Mouse (Mus musculus) MEL-GATA-1-ER (cell line): Measurements from ENCODE around the gene Wnt9a.
"Not testable (repeated sequence)": the region's sequence is repeated elsewhere in the genome, so short reads cannot be mapped to it uniquely, and the experiment has no call there.

Experiments used
- DNase-seq: peaks from one replicate; pipeline ENCODE4 v3.0.0-alpha.2; 2012; ENCODE audit warnings: low read depth; ENCODE audit errors: extremely low read depth

Gene Wnt9a

DNA sequence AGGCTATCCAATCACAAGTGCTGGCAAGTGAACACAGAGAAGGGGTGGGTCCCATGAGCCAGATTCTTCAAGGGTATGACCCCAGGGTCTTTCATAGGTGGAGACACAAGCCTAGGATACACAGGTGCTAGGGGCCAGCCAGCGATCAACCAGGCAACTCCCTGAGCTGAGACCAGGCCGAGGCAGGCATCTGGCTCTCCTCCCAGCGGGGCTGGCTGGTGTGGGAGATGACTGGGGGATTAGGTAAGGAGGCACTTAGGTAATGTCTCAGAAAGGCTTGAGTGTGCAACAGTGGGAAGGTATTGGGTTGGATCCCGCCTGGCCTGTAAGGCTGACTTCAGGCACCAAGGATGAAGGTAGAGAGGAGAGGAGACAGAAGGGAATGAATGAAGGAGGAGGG is 28.4 kb downstream of the Wnt9a start:
- DNase-seq: no peak

DNA sequence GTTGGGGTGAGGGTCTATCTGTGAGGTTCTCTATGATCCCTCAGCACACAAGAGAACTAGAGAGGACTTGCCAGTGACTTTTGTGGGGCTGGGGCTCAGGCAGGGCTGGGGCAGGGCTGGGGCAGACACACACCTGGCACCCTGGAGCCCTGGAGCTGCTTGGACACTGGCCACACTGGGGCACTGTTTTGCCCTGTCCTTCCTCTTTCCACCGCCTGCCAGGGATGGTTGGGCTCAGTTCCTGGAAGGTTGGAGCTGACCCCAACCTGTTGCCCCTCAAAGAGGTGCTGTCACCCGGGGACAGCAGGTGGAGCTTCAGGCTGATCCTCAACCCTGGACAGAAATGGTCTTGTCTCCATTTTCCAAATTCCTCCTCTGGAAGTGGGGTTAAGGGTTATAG is 29.2 kb downstream of the Wnt9a start:
- DNase-seq: no peak

DNA sequence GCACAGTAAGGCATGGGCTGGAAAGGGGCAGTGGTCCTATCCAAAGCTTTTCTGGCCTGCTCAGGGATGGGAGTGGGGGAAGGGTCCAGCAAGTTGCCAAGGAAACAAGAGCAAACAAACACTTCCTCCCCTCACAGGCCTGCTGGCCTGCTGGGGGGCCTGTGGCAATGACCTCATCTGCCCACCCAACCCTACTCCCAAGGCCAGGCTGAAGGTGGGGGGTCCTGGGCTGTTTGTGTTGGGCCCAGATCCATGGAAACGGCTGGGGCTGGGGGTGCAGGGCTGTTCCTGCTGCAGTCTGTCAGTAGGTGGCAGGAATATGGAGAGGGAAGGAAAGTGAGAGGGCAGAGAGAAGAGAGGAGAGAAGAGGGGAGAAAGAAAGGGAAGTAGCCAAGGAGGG is 29.7 kb downstream of the Wnt9a start:
- DNase-seq: no peak

DNA sequence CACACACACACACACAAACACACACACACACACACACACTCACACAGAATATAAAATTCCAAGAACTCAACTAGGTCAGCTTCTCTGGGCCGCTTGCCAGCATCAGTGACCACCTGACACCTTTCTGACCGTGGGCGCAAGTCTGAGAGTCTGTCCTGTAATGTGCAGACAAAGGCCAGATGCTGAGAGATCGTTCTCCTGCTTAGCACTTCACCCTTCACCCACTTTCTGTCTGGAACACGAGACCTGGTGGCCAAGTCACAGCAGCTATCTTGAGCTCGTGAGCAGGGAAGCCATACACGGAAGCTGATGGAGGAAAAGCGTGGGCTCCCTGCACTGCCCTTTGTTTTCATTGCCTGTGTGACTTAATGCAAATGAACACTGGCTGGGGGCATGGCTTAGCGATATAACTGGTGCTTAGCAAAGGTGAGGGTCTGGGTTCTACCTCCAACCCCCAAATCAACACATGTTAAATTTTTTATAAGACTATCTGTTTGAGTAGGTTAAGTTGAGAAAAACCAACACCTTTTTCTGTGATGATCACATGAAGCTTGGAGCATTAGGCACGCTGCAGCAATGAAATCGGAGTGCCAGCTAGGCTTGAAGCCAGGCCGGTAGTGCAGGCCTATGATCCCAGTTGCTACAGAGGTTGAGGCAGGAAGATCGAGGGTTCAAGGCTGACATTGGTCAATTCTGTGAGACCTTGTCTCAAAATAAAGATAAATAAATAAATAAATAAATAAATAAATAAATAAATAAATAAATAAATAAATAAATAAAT is 31.4 kb downstream of the Wnt9a start:
- DNase-seq: no peak

DNA sequence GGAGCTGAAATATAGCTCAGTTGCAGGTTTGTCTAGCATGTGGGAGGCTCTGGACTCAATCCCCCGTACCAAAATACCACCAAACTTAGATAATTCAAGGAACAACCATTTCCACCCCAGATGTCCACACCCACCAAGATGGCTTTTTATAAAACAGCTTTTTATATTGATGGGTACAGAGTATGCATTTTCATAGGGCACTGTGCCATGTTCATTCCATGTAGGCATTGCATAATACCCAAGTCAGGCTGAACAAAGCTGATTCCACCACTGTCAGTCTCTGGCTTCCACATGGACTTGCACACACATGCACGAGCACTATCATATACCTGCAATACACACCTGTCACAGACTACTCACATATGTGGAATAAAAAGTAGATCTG is 32.0 kb downstream of the Wnt9a start:
- DNase-seq: no peak

DNA sequence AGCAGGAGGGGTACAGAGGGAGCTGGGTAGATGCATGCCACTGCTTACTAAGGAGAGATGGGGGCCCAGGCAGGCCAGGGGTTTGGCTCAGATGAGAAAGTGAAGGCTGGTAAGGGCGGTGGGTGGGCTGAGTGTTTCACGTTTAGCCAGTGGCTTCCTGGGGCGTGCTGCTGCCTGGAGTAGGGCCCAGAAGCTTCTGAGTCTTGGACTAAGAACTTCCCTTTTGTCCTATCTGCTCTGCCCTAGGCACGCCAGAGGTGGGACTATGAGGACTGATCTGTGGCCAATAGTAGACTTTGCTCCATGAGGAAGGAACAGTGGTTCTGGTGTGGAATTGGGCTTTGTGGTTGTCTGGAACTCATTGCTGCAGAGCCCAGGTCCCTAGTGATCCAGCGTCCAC is 36.2 kb downstream of the Wnt9a start:
- peak; percentile 54 for DNase-seq

DNA sequence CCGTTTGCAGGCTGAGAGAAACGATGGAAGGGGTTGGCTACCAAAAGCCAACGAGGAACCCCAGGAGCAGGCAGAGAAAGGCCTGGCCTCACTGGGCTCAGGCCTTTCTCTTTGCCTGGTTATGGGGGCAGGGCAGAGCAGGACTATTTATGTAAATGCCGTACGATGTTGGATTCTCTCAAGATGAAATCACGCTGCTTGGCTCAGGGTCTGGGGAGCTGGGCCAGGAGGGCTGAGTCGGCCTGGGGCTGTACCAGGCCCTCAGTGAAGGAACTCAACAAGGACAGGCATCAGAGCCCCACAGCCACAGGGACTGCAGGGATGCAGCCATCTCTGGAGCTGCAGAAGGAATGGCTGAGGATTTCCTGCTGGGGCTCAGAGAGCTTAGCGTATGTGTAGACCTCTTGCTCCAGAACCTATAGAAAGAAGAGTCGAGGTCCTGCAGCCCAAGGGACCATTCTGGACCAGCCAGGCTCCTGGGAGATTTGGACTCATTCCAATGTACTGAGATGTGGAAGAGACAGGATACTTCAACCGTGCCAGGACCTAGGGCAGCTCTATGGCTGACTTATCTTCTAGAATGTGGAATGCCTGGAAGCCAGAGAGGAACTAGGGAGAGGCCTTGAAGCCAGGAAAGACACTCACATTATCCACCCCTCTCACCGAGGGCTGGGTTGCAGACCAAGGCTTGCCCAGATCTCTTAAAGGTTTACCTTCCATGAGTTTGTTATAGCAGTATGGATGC is 39.6 kb downstream of the Wnt9a start:
- DNase-seq: no peak

DNA sequence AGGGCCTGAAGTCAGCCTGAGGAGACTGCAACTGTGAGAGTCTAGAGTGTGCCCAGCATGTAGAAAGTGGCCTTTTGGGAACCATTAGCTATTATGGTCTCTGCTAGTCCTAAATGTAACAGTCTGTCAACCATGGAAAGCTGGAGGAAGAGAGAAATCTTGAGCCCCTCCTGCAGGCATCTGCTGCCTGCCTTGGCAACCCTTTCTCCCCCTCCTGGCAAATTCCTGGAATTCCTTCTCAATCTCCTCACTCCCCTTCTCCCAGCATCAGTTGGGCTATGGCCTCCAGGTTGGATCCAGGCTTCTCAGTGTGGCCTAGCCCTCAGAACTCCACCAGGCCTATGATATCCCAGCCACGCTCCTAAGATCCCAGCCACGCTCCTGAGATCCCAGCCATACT is 43.6 kb downstream of the Wnt9a start:
- no peak for DNase-seq

DNA sequence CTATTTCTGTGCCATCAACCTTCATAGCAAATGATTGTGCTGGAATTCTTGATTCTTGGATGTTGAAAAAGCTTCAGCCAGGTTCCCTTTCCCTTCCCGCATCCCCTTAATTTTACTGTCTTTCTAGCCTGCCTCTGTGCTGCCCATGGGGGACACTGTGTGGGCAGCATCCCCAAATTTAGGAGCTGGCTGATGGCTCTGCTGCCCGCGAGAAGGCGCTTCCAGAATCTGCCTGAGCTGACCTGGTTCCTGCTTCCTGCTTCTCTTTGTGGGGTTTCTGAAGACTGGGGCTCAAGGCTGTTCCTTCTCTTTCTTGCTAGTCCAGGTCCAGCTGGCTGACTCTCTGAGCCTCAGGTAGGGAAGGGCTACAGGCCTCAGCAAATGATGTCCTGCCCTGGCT is 48.1 kb downstream of the Wnt9a start:
- no peak for DNase-seq

DNA sequence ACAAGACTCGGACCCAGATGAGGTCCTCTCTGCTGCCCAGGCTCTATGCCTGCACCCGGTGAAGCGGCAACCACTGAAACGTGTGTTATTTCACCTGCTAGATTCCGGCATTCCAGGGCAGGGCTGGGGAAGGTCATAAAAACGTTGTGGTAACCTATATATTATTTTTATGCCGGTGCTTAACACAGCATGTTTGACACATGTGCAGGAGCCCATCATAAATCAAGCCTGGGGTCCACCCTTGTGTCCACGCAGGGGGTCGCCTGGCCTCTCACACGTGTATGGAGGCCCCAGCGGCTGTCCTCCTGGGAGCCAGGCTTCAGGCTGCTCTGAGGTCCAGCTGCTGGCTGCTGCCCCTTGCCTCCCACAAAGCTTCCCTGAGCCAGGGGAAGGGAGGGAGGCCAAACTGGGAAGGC is 50.2 kb downstream of the Wnt9a start:
- no peak for DNase-seq

DNA sequence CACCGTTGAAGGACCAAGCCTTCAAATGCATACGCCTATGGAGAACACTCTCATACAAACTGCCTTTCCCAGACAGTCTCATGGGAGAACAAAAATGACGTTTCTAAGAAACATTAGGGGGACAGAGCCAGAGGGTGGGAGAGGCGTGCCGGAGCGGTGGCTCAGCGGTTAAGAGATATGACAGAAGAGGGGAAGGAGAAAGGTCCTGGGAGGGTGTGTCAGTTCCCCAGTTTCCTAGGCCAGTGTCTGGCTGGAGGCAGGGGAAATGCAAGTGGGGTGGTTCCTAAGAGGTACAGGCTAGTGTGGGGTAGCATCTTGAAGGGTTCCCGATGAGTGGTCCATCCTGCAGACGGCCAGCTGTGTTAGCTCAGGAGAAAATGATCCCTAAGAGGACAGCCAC is 54.6 kb downstream of the Wnt9a start:
- DNase-seq: peak; percentile 64

DNA sequence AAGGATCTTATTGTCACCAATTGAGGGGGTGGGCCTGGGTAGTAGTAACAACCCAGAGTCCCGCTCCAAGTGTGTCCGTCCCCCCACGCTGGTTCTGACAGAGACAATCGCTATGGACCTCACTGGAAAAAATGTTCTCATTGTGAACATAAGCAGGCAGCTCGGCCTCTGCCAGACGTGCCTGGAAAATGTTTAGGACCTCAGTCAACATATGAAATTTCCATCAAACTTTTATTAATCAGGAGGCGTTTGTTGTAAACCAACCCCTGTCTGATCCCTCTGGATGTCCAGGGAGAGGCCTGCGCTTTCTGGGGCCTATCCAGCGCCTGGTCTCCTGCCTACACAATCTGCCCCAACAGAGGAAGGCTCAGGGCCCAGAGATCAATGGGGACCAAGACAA is 57.3 kb downstream of the Wnt9a start:
- no peak for DNase-seq

DNA sequence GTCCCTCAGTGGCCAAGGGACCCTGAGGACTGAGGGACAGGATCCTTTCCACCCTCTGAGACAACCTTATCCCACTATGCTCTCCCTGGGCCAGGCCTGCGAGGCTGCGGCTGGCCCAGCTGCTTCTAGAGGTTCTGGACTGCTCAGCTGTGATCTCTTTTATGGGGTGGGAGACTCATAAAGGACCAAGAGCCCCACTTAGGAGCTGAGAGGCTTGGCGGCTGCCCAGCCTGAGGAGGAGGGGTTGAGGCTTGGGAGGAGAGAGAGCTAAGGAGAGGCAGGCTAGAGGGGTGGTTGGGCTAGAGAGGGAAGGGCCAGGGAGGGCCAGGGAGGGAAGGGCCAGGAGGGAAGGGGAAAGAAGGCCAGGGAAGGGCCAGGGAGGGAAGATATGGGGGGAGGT is 57.7 kb downstream of the Wnt9a start:
- DNase-seq: no peak

DNA sequence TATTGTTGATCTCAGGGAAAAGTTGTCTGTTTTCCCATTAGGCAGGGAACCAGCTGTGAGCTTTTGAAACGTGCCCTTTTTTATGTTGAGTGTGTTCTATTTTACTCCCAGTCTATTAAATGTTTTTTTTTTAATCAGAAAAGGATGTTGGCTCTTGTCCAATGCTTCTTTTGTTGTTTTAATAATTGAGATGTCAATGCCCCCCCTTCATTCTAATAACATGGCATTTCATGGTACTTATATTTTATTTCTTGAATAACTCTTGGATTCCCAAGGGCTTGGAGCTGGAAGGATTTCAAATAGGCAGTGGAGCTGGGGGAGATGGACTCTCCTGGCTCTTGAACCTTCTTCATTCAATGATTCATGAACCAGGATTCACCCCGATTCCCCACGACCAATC is 59.3 kb downstream of the Wnt9a start:
- DNase-seq: no peak

DNA sequence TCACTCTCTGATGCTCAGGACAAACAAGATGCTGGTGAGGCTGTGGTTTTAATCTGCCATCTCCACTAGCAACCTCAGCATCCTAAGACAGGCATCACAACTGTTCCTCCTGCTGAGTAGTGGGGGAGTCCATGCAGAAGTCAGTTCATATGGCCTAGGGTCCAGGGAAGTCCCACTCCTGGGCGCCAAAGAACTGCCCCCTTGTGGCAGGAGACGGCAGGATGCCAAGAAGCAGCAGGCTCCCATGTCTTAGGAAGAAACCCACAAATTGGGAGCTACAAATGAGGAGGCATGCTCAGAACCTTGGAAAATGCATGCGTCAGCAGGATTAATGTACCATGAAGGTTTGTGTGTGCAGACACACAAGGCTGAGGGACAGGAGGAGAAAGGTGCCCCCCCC is 59.9 kb downstream of the Wnt9a start:
- no peak for DNase-seq

DNA sequence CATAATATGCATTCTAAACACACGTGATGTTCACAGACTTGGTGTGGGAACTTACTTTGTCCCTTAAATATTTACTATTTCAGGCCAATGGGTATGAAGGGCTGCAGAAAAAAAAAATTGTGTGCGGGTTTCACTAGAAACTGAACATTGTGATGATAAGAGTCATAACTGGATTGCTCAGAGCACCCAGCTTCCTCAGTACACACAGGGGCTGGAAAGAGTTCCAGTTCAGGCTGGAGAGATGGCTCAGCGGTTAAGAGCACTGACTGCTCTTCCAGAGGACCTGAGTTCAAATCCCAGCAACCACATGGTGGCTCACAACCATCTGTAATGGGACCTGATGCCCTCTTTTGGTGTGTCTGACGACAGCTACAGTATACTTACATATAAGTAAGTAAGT is 61.2 kb downstream of the Wnt9a start:
- DNase-seq: not testable (repeated sequence)

DNA sequence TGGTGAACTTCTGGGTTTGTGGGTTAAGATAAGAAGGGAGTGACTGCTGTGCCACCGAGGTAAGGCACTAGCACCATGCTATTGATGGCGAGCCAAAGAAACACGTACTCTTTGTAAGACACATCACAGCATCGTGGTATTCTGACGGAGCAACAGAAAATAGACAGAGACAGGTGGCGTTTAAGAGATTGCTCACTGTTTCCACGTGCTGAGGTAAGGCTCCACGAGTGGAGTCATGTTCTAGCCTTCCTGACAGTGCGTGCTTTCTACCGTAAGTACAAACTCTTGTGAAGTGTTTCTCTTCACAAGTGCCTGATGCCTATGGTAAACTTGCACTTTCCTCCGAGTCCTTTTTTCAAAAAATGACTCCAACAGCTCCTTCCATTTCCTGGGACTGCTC is 63.1 kb downstream of the Wnt9a start:
- no peak for DNase-seq

DNA sequence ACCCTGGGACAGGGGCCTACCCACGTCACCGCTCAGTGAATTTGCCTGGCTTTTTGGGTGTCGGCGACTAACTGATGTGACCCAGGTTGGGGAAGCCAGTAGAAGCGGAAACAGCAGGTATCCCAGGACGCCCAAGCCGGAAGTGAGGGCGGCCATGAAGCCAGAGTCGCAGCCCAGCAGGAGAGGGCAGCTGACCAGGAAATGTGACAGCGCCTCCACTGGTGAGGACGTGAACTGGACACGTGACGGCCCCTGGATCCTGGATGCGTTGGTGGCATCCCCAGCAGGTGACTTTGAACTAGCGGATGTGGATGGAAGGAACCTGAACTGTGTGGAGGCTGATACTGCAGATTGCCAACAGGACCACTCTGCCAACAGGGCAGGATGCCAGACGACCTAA is 68.7 kb downstream of the Wnt9a start, which contains the start of gene Prss38:
Gene Prss38, minus strand, starts transcription at position 183 of the 400 bp plus-strand sequence.
- no peak for DNase-seq

DNA sequence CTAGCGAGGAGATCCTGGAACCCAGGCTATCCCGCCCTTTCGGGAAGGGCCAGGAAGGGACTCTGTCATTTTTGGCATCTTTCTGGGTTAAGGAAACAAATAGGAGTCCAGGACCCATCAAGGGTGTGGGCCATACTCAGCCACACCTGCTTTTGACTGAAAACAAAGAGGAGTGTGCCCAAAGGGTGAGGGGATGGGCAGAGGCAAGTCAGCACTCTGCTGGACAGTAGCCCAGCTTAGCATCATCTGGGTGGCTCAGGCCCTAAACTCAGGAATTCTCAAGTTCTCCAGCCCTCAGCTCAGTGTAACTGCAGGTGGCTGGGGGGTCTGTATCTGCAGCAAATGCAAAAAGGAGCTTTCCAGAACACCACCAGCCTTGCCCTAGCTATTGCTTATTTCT is 71.3 kb downstream of the Wnt9a start:
- DNase-seq: no peak

DNA sequence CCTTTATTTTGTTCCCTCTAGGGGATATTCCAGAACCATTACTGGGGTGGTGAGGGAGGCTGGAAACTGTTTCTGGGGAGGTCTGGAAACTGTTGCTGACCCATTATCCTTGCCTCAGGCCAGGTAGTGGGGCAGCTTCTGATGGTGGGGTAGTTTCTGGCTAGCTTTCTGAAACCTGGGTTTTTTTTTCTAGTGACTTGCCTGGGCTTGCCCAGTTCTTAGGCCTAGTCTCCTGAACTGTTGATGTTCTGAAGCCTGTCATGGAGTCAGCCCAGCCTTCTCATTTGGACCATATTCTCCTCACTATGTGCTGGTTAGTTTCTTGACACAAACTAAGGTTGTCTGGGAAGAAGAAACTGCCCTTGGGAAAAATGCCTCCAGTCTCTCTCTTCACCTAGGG is 72.8 kb downstream of the Wnt9a start:
- DNase-seq: no peak
